Mouse (Mus musculus) neural tube, embryonic 15.5 days (tissue): ENCODE results near the gene Kcnmb3. TPM values are rescaled to one million over a fixed set of nuclear protein-coding genes. Genes with fewer than 3 reads are reported as not detected.
"Not testable (repeated sequence)": the region's sequence is repeated elsewhere in the genome, so short reads cannot be mapped to it uniquely, and the experiment has no call there.

Experiments used
- ATAC-seq: fragments of 200-750 bp; cut with Nextera tagmentation; 2 replicates; pipeline ENCODE4 v1.8.0; 2017; ENCODE audit warnings: mild to moderate bottlenecking, moderate TSS enrichment, moderate library complexity; ENCODE audit not compliant: low FRiP score
- H3K27ac ChIP-seq: fragments of 300-500 bp; sonication (generic); replicated peaks from 2 replicates; pipeline ENCODE4 v1.5.1; 2015; ENCODE audit warnings: mild to moderate bottlenecking, inconsistent platforms
- H3K27me3 ChIP-seq: fragments of 300-500 bp; sonication (generic); replicated peaks from 2 replicates; pipeline ENCODE4 v1.6.1; 2015; ENCODE audit warnings: inconsistent platforms
- H3K36me3 ChIP-seq: fragments of 300-500 bp; sonication (generic); 2 replicates; pipeline ENCODE4 v1.6.1; 2015; ENCODE audit warnings: inconsistent platforms
- H3K4me1 ChIP-seq: fragments of 300-500 bp; sonication (generic); 2 replicates; pipeline ENCODE4 v1.6.1; 2015; ENCODE audit warnings: inconsistent platforms
- H3K4me2 ChIP-seq: fragments of 300-500 bp; sonication (generic); 2 replicates; pipeline ENCODE4 v1.6.1; 2015; ENCODE audit warnings: inconsistent platforms, mild to moderate bottlenecking, moderate library complexity
- H3K4me3 ChIP-seq: fragments of 300-500 bp; sonication (generic); replicated peaks from 2 replicates; pipeline ENCODE4 v1.5.1; 2015; ENCODE audit warnings: mild to moderate bottlenecking, inconsistent platforms
- H3K9ac ChIP-seq: fragments of 300-500 bp; sonication (generic); replicated peaks from 2 replicates; pipeline ENCODE4 v1.6.1; 2015; ENCODE audit warnings: mild to moderate bottlenecking, inconsistent platforms
- H3K9me3 ChIP-seq: fragments of 300-500 bp; sonication (generic); replicated peaks from 2 replicates; pipeline ENCODE4 v1.6.1; 2016; ENCODE audit warnings: inconsistent platforms
- WGBS: fragments of 180-500 bp; shearing (Covaris S2); methylation state at CpG from one replicate; pipeline ENCODE4 v1.1.7; 2015; ENCODE audit warnings: mixed read lengths; 5-methylcytosine and 5-hydroxymethylcytosine counted together
- polyA plus RNA-seq: library from polyadenylated mRNA; unstranded; fragments of >200 nt; fragmentation: Nextera tagmentation; extraction: Ambion mirVana; gene quantifications from 2 replicates; pipeline ENCODE4 v1.2.1, GENCODE M21; 2015

The Kcnmb3 gene
- polyA plus RNA-seq, 1 experiment from 2014 or later: not detected

- Histone ChIP-seq H3K9me3 (no peaks in the 10 kb centered on the region), H3K9ac (no peak overlapping the region), H3K36me3 (peaks cover 63% of the 10 kb centered on the region), H3K4me1 (no peaks in the 10 kb centered on the region), H3K27ac (no peak overlapping the region), H3K27me3 (no peaks in the 10 kb centered on the region), H3K4me2 (no peak overlapping the region), H3K4me3 (no peak overlapping the region)
- ATAC-seq: no peak
- WGBS: 43% methylated on average over 11 of the region's 11 CpGs
Measured at GRCm38 (mm10) chr3:32454329-32455021, 37.6 kb downstream of the Kcnmb3 start.

- Histone ChIP-seq H3K9ac (no peak overlapping the region), H3K27me3 (no peaks in the 10 kb centered on the region), H3K4me2 (no peak overlapping the region), H3K9me3 (no peaks in the 10 kb centered on the region), H3K4me3 (no peak overlapping the region), H3K36me3 (peaks cover 70% of the 10 kb centered on the region), H3K27ac (no peak overlapping the region), H3K4me1 (no peaks in the 10 kb centered on the region)
- no peak for ATAC-seq
Measured at GRCm38 (mm10) chr3:32441710-32442109, 50.3 kb downstream of the Kcnmb3 start.

- Histone ChIP-seq H3K36me3 (peaks cover 59% of the 10 kb centered on the region), H3K9ac (no peak overlapping the region), H3K4me2 (no peak overlapping the region), H3K9me3 (no peaks in the 10 kb centered on the region), H3K4me1 (no peaks in the 10 kb centered on the region), H3K4me3 (no peak overlapping the region), H3K27me3 (no peaks in the 10 kb centered on the region), H3K27ac (no peak overlapping the region)
- WGBS: 91% methylated on average over 4 of the region's 4 CpGs
- ATAC-seq: no peak
Measured at GRCm38 (mm10) chr3:32438716-32439115, 53.3 kb downstream of the Kcnmb3 start.

GRCm38 (mm10) chr3:32437820-32438219, 54.2 kb downstream of the Kcnmb3 start:
- ATAC-seq: no peak
- no peak overlapping the region for H3K4me2 ChIP-seq
- no peaks in the 10 kb centered on the region for H3K27me3 ChIP-seq
- H3K4me3 ChIP-seq: no peak overlapping the region
- H3K27ac ChIP-seq: no peak overlapping the region
- H3K36me3 ChIP-seq: peaks cover 52% of the 10 kb centered on the region
- no peaks in the 10 kb centered on the region for H3K9me3 ChIP-seq
- H3K4me1 ChIP-seq: no peaks in the 10 kb centered on the region
- WGBS: 92% methylated on average over 6 of the region's 6 CpGs
- H3K9ac ChIP-seq: no peak overlapping the region

- H3K4me1 ChIP-seq: no peaks in the 10 kb centered on the region
- H3K9me3 ChIP-seq: no peaks in the 10 kb centered on the region
- H3K27ac ChIP-seq: no peak overlapping the region
- 97% methylated on average over 6 of the region's 6 CpGs for WGBS
- H3K27me3 ChIP-seq: no peaks in the 10 kb centered on the region
- no peak overlapping the region for H3K9ac ChIP-seq
- H3K4me2 ChIP-seq: no peak overlapping the region
- peaks cover 47% of the 10 kb centered on the region for H3K36me3 ChIP-seq
- H3K4me3 ChIP-seq: no peak overlapping the region
- ATAC-seq: no peak
Measured at GRCm38 (mm10) chr3:32437297-32437696, 54.7 kb downstream of the Kcnmb3 start.

GRCm38 (mm10) chr3:32436101-32436500, 55.9 kb downstream of the Kcnmb3 start:
- Histone ChIP-seq H3K4me2 (no peak overlapping the region), H3K36me3 (peaks cover 36% of the 10 kb centered on the region), H3K27me3 (no peaks in the 10 kb centered on the region), H3K9me3 (no peaks in the 10 kb centered on the region), H3K27ac (no peak overlapping the region), H3K4me1 (no peaks in the 10 kb centered on the region), H3K4me3 (no peak overlapping the region), H3K9ac (no peak overlapping the region)
- no peak for ATAC-seq
- 90% methylated on average over 11 of the region's 11 CpGs for WGBS

GRCm38 (mm10) chr3:32434016-32434415, 58.0 kb downstream of the Kcnmb3 start:
- Histone ChIP-seq H3K4me2 (no peak overlapping the region), H3K36me3 (peaks cover 19% of the 10 kb centered on the region), H3K9ac (no peak overlapping the region), H3K27me3 (no peaks in the 10 kb centered on the region), H3K4me1 (0 out of 2 replicates have a peak, but pooled peaks cover 1% of the 10 kb centered on the region), H3K4me3 (no peak overlapping the region), H3K9me3 (no peaks in the 10 kb centered on the region), H3K27ac (no peak overlapping the region)
- WGBS: 76% methylated on average over 2 of the region's 2 CpGs
- ATAC-seq: no peak

GRCm38 (mm10) chr3:32430394-32430793, 61.6 kb downstream of the Kcnmb3 start:
- Histone ChIP-seq H3K9me3 (no peaks in the 10 kb centered on the region), H3K27ac (no peak overlapping the region), H3K4me2 (no peak overlapping the region), H3K4me3 (no peak overlapping the region), H3K4me1 (peaks cover 9% of the 10 kb centered on the region; the same call in 1 of the 2 replicates), H3K36me3 (no peaks in the 10 kb centered on the region), H3K9ac (no peak overlapping the region), H3K27me3 (no peaks in the 10 kb centered on the region)
- no peak for ATAC-seq
- 71% methylated on average over 2 of the region's 2 CpGs for WGBS

- H3K4me3 ChIP-seq, H3K27me3 ChIP-seq, H3K4me1 ChIP-seq, H3K9me3 ChIP-seq, H3K4me2 ChIP-seq, H3K27ac ChIP-seq, H3K9ac ChIP-seq, ATAC-seq, H3K36me3 ChIP-seq: not testable (repeated sequence)
Measured at GRCm38 (mm10) chr3:32429351-32429750, 62.7 kb downstream of the Kcnmb3 start.

GRCm38 (mm10) chr3:32428921-32429320, 63.1 kb downstream of the Kcnmb3 start:
- Histone ChIP-seq H3K4me1 (peaks cover 9% of the 10 kb centered on the region; the same call in 1 of the 2 replicates), H3K4me2 (no peak overlapping the region), H3K36me3 (no peaks in the 10 kb centered on the region), H3K9me3 (no peaks in the 10 kb centered on the region), H3K9ac (no peak overlapping the region), H3K27ac (no peak overlapping the region), H3K4me3 (no peak overlapping the region), H3K27me3 (no peaks in the 10 kb centered on the region)
- no peak for ATAC-seq
- WGBS: 74% methylated on average over 4 of the region's 4 CpGs

- ATAC-seq: no peak
Measured at GRCm38 (mm10) chr3:32428361-32428760, 63.7 kb downstream of the Kcnmb3 start.

GRCm38 (mm10) chr3:32427695-32428094, 64.3 kb downstream of the Kcnmb3 start:
- no peak overlapping the region for H3K4me3 ChIP-seq
- H3K9ac ChIP-seq: no peak overlapping the region
- no peaks in the 10 kb centered on the region for H3K36me3 ChIP-seq
- peaks cover 9% of the 10 kb centered on the region; the same call in 1 of the 2 replicates for H3K4me1 ChIP-seq
- H3K4me2 ChIP-seq: no peak overlapping the region
- 78% methylated on average over 4 of the region's 4 CpGs for WGBS
- no peaks in the 10 kb centered on the region for H3K9me3 ChIP-seq
- no peak overlapping the region for H3K27ac ChIP-seq
- no peak for ATAC-seq
- H3K27me3 ChIP-seq: no peaks in the 10 kb centered on the region

More at GRCm38 (mm10) chr3:32428361-32428760, 63.7 kb downstream of the Kcnmb3 start:
- Histone ChIP-seq H3K36me3 (no peaks in the 10 kb centered on the region), H3K27me3 (no peaks in the 10 kb centered on the region), H3K9me3 (no peaks in the 10 kb centered on the region), H3K9ac (no peak overlapping the region), H3K4me2 (no peak overlapping the region), H3K4me1 (peaks cover 9% of the 10 kb centered on the region; the same call in 1 of the 2 replicates), H3K27ac (no peak overlapping the region), H3K4me3 (no peak overlapping the region)
- WGBS: 95% methylated on average over 3 of the region's 3 CpGs
